Mouse (Mus musculus) embryonic fibroblast, embryonic 13.5 days (primary cell): ENCODE measurements around the gene Gid8.

Source experiments
- CTCF ChIP-seq: IDR thresholded peaks from 2 replicates; pipeline ENCODE4 v1.5.1; 2011; ENCODE audit warnings: mild to moderate bottlenecking, control low read depth, low read length, moderate library complexity, borderline replicate concordance; ENCODE audit not compliant: insufficient read depth
- POLR2A ChIP-seq: IDR thresholded peaks from 2 replicates; pipeline ENCODE4 v1.6.1; 2011; ENCODE audit warnings: low read depth, mild to moderate bottlenecking, control low read depth, low read length, moderate library complexity

DNA sequence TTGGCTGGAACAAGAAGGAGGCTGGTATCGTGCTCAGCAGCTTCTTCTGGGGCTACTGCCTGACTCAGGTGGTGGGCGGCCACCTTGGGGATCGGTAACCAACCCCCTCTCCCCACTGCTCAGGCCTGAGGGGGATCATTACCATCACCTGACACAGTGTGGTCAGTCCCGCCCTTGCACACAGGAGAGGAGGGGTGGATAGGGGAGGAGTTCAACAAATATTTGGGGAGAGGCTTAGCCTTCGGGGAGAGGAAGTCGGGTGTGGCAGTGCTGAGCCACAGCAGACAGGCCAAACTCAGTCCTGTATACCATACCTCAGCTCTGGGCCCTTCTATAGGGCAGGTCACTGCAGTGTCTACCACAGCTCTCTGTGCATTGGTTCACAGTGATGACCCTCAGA lies 22.1 kb downstream of the Gid8 start:
- no peak for TF ChIP-seq CTCF
- no peak for TF ChIP-seq POLR2A
